In genomic region chr13:23708041-23708440, GRCm38 (mm10) we compare ENCODE assay signal across 27 mouse cellular contexts. TPM values are rescaled to one million over a fixed set of nuclear protein-coding genes. Genes with fewer than 3 reads are reported as not detected.
A peak's percentile ranks its signal among the peaks of the same experiment; 100 is the strongest.
DNase-seq lines count a peak whose midpoint lies in the region; ATAC-seq and TF ChIP-seq lines count a peak whose summit lies in the region.
"Had no signal": no experiment of that assay in that cellular context is flagged by ENCODE, and none has a peak within 500 bp of the region (broad histone marks: within the 10 kb centered on the region; RNA-seq: fewer than 3 reads in every experiment).

No protein-coding gene starts in this region.

- no peak for TF ChIP-seq POLR2A in heart, adult 2 months (IDR thresholded peaks at IDR 0.05; ENCODE audit: insufficient read depth, low read depth, low read length)

- no peak overlapping the region for H3K9ac ChIP-seq in heart, adult 2 months (ENCODE audit: low read depth, low read length)
- H3K9ac ChIP-seq in heart, embryonic 13.5 days, result no peak overlapping the region
- no peak overlapping the region for H3K9ac ChIP-seq in midbrain, embryonic 15.5 days
- no peak overlapping the region for H3K9ac ChIP-seq in liver, postnatal 0 days (replicated peaks)
- H3K9ac ChIP-seq: embryonic facial prominence, embryonic 15.5 days; hindbrain, embryonic 14.5 days; intestine, embryonic 15.5 days had no signal

- DNase-seq in heart, adult 2 months, result no peak
- DNase-seq in heart, adult 18-20 months, result no peak
- no peak for DNase-seq in heart, postnatal 4 days
- DNase-seq in midbrain, embryonic 10.5 days (ENCODE audit: low spot score), result peak; percentile 8
- DNase-seq in liver, postnatal 0 days, result peak; percentile 11
- no peak for DNase-seq in kidney, adult 18-20 months
- DNase-seq: cerebellum, adult 18-20 months; cerebellum, adult 9-11 months; cerebellum, postnatal 36 days; gastrocnemius, postnatal 10 days had no signal

- no peak for TF ChIP-seq EP300 in heart, adult 2 months (IDR thresholded peaks at IDR 0.05; ENCODE audit: insufficient read depth, low read depth, low read length)
- no peak for TF ChIP-seq EP300 in liver, postnatal 0 days (IDR thresholded peaks at IDR 0.05; ENCODE audit: low read depth)

- H3K4me1 ChIP-seq in heart, adult 2 months (ENCODE audit: control insufficient read depth, insufficient read depth, low read length), result peaks cover 2% of the 10 kb centered on the region
- peaks cover 28% of the 10 kb centered on the region for H3K4me1 ChIP-seq in heart, embryonic 13.5 days
- H3K4me1 ChIP-seq in midbrain, embryonic 10.5 days, result peaks cover 18% of the 10 kb centered on the region
- peaks cover 8% of the 10 kb centered on the region for H3K4me1 ChIP-seq in midbrain, embryonic 15.5 days
- H3K4me1 ChIP-seq in liver, postnatal 0 days (ENCODE audit: insufficient read depth), result peaks cover 14% of the 10 kb centered on the region; the same call in 1 of the 2 replicates

- no peak for TF ChIP-seq CTCF in heart, adult 2 months (IDR thresholded peaks at IDR 0.05)
- TF ChIP-seq CTCF in liver, postnatal 0 days (IDR thresholded peaks at IDR 0.05; ENCODE audit: low read depth), result no peak

- peak overlapping the region; percentile 24; the same call in 1 of the 2 replicates for H3K27ac ChIP-seq in heart, adult 2 months
- peak overlapping the region; percentile 58 for H3K27ac ChIP-seq in heart, embryonic 13.5 days (replicated peaks)
- H3K27ac ChIP-seq in midbrain, embryonic 10.5 days (replicated peaks), result no peak overlapping the region
- H3K27ac ChIP-seq in midbrain, embryonic 15.5 days, result no peak overlapping the region
- H3K27ac ChIP-seq in liver, postnatal 0 days (ENCODE audit: low read depth), result no peak overlapping the region
- H3K27ac ChIP-seq: embryonic facial prominence, embryonic 15.5 days; hindbrain, embryonic 10.5 days; hindbrain, embryonic 14.5 days; intestine, embryonic 15.5 days had no signal

- intact Hi-C loops in heart, adult 2 months (cut with DNase I), result no loop called here

- H3K4me3 ChIP-seq in heart, adult 2 months, result no peak overlapping the region
- H3K4me3 ChIP-seq in heart, embryonic 13.5 days, result no peak overlapping the region
- no peak overlapping the region for H3K4me3 ChIP-seq in midbrain, embryonic 10.5 days
- no peak overlapping the region for H3K4me3 ChIP-seq in midbrain, embryonic 15.5 days
- H3K4me3 ChIP-seq in liver, postnatal 0 days (ENCODE audit: low read depth, low read length), result no peak overlapping the region
- H3K4me3 ChIP-seq: embryonic facial prominence, embryonic 15.5 days; erythroblast, embryonic 14.5 days; hindbrain, embryonic 10.5 days; intestine, embryonic 15.5 days had no signal

- 79% methylated on average over 4 of the region's 4 CpGs for whole genome bisulfite sequencing in heart, adult 2 months
- WGBS in heart, embryonic 13.5 days, result 76% methylated on average over 4 of the region's 4 CpGs
- 85% methylated on average over 4 of the region's 4 CpGs for WGBS in midbrain, embryonic 10.5 days
- WGBS in midbrain, embryonic 15.5 days, result 86% methylated on average over 4 of the region's 4 CpGs
- WGBS in liver, postnatal 0 days (ENCODE audit: insufficient replicate concordance), result 78% methylated on average over 4 of the region's 4 CpGs

- H3K9me3 ChIP-seq in heart, embryonic 13.5 days, result no peaks in the 10 kb centered on the region
- H3K9me3 ChIP-seq in midbrain, embryonic 10.5 days (replicated peaks), result no peaks in the 10 kb centered on the region
- H3K9me3 ChIP-seq in midbrain, embryonic 15.5 days, result no peaks in the 10 kb centered on the region
- H3K9me3 ChIP-seq in liver, postnatal 0 days (ENCODE audit: low read length), result no peaks in the 10 kb centered on the region
- H3K9me3 ChIP-seq: embryonic facial prominence, embryonic 15.5 days; hindbrain, embryonic 10.5 days; intestine, embryonic 15.5 days had no signal

- no peaks in the 10 kb centered on the region; the same call in 1 of the 2 replicates for H3K36me3 ChIP-seq in heart, adult 2 months (ENCODE audit: control insufficient read depth, insufficient read depth, low read length)
- H3K36me3 ChIP-seq in heart, embryonic 13.5 days, result no peaks in the 10 kb centered on the region
- no peaks in the 10 kb centered on the region for H3K36me3 ChIP-seq in midbrain, embryonic 10.5 days
- no peaks in the 10 kb centered on the region for H3K36me3 ChIP-seq in midbrain, embryonic 15.5 days (replicated peaks)
- H3K36me3 ChIP-seq in liver, postnatal 0 days (replicated peaks; ENCODE audit: insufficient read depth, low read length), result no peaks in the 10 kb centered on the region
- H3K36me3 ChIP-seq: embryonic facial prominence, embryonic 15.5 days; hindbrain, embryonic 10.5 days; intestine, embryonic 15.5 days had no signal

- no peak for ATAC-seq in heart, embryonic 13.5 days (ENCODE audit: extremely low read depth, insufficient number of reproducible peaks, low FRiP score, low TSS enrichment)
- no peak for ATAC-seq in midbrain, embryonic 15.5 days (replicated peaks)
- no peak for ATAC-seq in liver, postnatal 0 days
- ATAC-seq: activated CD4-positive, CD25-positive, alpha-beta regulatory T cell, adult 4 months; forebrain, embryonic 16.5 days; intestine, embryonic 15.5 days; Patski had no signal

- H3K27me3 ChIP-seq in heart, adult 2 months (ENCODE audit: control insufficient read depth, insufficient read depth, low read length), result no peaks in the 10 kb centered on the region
- no peaks in the 10 kb centered on the region for H3K27me3 ChIP-seq in heart, embryonic 13.5 days (replicated peaks)
- H3K27me3 ChIP-seq in midbrain, embryonic 10.5 days (ENCODE audit: low read depth, poor library complexity, severe bottlenecking), result peaks cover 23% of the 10 kb centered on the region
- 0 out of 2 replicates have a peak, but pooled peaks cover 4% of the 10 kb centered on the region for H3K27me3 ChIP-seq in midbrain, embryonic 15.5 days (replicated peaks)
- no peaks in the 10 kb centered on the region for H3K27me3 ChIP-seq in liver, postnatal 0 days (ENCODE audit: insufficient read depth, low read length)
- H3K27me3 ChIP-seq: CH12.LX; embryonic facial prominence, embryonic 15.5 days; intestine, embryonic 15.5 days; Patski had no signal

- no peaks in the 10 kb centered on the region for H3K79me2 ChIP-seq in heart, adult 2 months (replicated peaks; ENCODE audit: control insufficient read depth, insufficient read depth, low read length)

- no peak overlapping the region for H3K4me2 ChIP-seq in heart, embryonic 13.5 days
- H3K4me2 ChIP-seq in midbrain, embryonic 15.5 days, result no peak overlapping the region
- no peak overlapping the region for H3K4me2 ChIP-seq in liver, postnatal 0 days (ENCODE audit: low read depth, low read length)
- H3K4me2 ChIP-seq: embryonic facial prominence, embryonic 15.5 days; hindbrain, embryonic 14.5 days; intestine, embryonic 15.5 days had no signal

RNA-seq across cellular contexts. Expression of gene Hfe, which starts 2.6 kb away (rescaled TPM):
- 10 to 100 TPM; 58.9 to 62.8 TPM for total RNA-seq in heart, adult 2 months (2021)
- polyA plus RNA-seq in heart, adult 2 months (2012; rRNA removed), result 16.8 and 21.1 TPM in 2 replicates
- 10 to 100 TPM; 60.9 to 64.1 TPM for total RNA-seq in heart, adult 18-20 months (2021)
- polyA plus RNA-seq in heart, embryonic 13.5 days (2015; fragmentation: Nextera tagmentation; extraction: Ambion mirVana), result 10.3 and 10.7 TPM in 2 replicates
- total RNA-seq in heart, postnatal 4 days (2021), result 10 to 100 TPM; 19.7 to 21.0 TPM
- polyA plus RNA-seq in midbrain, embryonic 10.5 days (2016; fragmentation: Nextera tagmentation; extraction: Ambion mirVana), result 2.3 and 2.5 TPM in 2 replicates
- 3.0 and 3.8 TPM in 2 replicates for polyA plus RNA-seq in midbrain, embryonic 15.5 days (2015; fragmentation: Nextera tagmentation; extraction: Ambion mirVana)
- polyA plus RNA-seq in liver, postnatal 0 days (2015; fragmentation: Nextera tagmentation; extraction: Ambion mirVana), result 24.0 and 25.1 TPM in 2 replicates

RNA-seq across cellular contexts. Expression of gene Hist1h4c, which starts 9.8 kb away (rescaled TPM):
- total RNA-seq in heart, adult 2 months (2021), result 10 to 100 TPM; 42.3 to 45.8 TPM
- 1.5 and 3.2 TPM in 2 replicates for polyA plus RNA-seq in heart, adult 2 months (2012; rRNA removed)
- 10 to 100 TPM; 42.5 to 46.8 TPM for total RNA-seq in heart, adult 18-20 months (2021)
- 2.4 and 3.7 TPM in 2 replicates for polyA plus RNA-seq in heart, embryonic 13.5 days (2015; fragmentation: Nextera tagmentation; extraction: Ambion mirVana)
- total RNA-seq in heart, postnatal 4 days (2021), result 100 to 1,000 TPM; 167 to 175 TPM
- 4.9 and 5.1 TPM in 2 replicates for polyA plus RNA-seq in midbrain, embryonic 10.5 days (2016; fragmentation: Nextera tagmentation; extraction: Ambion mirVana)
- polyA plus RNA-seq in midbrain, embryonic 15.5 days (2015; fragmentation: Nextera tagmentation; extraction: Ambion mirVana), result 1.8 and 3.0 TPM in 2 replicates
- polyA plus RNA-seq in liver, postnatal 0 days (2015; fragmentation: Nextera tagmentation; extraction: Ambion mirVana), result 6.2 and 6.5 TPM in 2 replicates

RNA-seq across cellular contexts. Expression of gene Hist1h1t, which starts 12.4 kb away (rescaled TPM):
- not detected for total RNA-seq in heart, adult 2 months (2021)
- not detected in 2 replicates for polyA plus RNA-seq in heart, adult 2 months (2012; rRNA removed)
- total RNA-seq in heart, adult 18-20 months (2021), result not detected
- not detected in 2 replicates for polyA plus RNA-seq in heart, embryonic 13.5 days (2015; fragmentation: Nextera tagmentation; extraction: Ambion mirVana)
- 1 to 10 TPM; 1.6 to 1.8 TPM for total RNA-seq in heart, postnatal 4 days (2021)
- polyA plus RNA-seq in midbrain, embryonic 10.5 days (2016; fragmentation: Nextera tagmentation; extraction: Ambion mirVana), result not detected in 2 replicates
- not detected in 2 replicates for polyA plus RNA-seq in midbrain, embryonic 15.5 days (2015; fragmentation: Nextera tagmentation; extraction: Ambion mirVana)
- not detected in 2 replicates for polyA plus RNA-seq in liver, postnatal 0 days (2015; fragmentation: Nextera tagmentation; extraction: Ambion mirVana)
- total RNA-seq: adrenal gland, adult 18-20 months had no signal
- polyA plus RNA-seq: activated CD4-positive, CD25-positive, alpha-beta regulatory T cell, adult 4 months; embryonic facial prominence, embryonic 11.5 days; embryonic facial prominence, embryonic 15.5 days; forebrain, embryonic 11.5 days; forebrain, embryonic 16.5 days; frontal cortex, adult 2 months; heart, embryonic 16.5 days; hindbrain, embryonic 10.5 days; hindbrain, embryonic 14.5 days; intestine, embryonic 15.5 days; kidney, adult 2 months had no signal

RNA-seq across cellular contexts. Expression of gene Hist1h2bc, which starts 24.0 kb away (rescaled TPM):
- total RNA-seq in heart, adult 2 months (2021), result 10 to 100 TPM; 73.4 to 78.7 TPM
- 119 and 135 TPM in 2 replicates for polyA plus RNA-seq in heart, adult 2 months (2012; rRNA removed)
- 10 to 100 TPM; 71.2 to 76.1 TPM for total RNA-seq in heart, adult 18-20 months (2021)
- polyA plus RNA-seq in heart, embryonic 13.5 days (2015; fragmentation: Nextera tagmentation; extraction: Ambion mirVana), result 50.1 and 54.5 TPM in 2 replicates
- total RNA-seq in heart, postnatal 4 days (2021), result 10 to 100 TPM; 44.8 to 56.0 TPM
- 22.1 and 23.9 TPM in 2 replicates for polyA plus RNA-seq in midbrain, embryonic 10.5 days (2016; fragmentation: Nextera tagmentation; extraction: Ambion mirVana)
- polyA plus RNA-seq in midbrain, embryonic 15.5 days (2015; fragmentation: Nextera tagmentation; extraction: Ambion mirVana), result 17.3 and 17.7 TPM in 2 replicates
- polyA plus RNA-seq in liver, postnatal 0 days (2015; fragmentation: Nextera tagmentation; extraction: Ambion mirVana), result 168 and 180 TPM in 2 replicates

RNA-seq across cellular contexts. Expression of gene Hist1h2ac, which starts 24.3 kb away (rescaled TPM):
- total RNA-seq in heart, adult 2 months (2021), result 1 to 10 TPM; 1.3 to 1.6 TPM
- 0.57 and 0.76 TPM in 2 replicates for polyA plus RNA-seq in heart, adult 2 months (2012; rRNA removed)
- total RNA-seq in heart, adult 18-20 months (2021), result 1 to 10 TPM; 1.2 to 1.3 TPM
- polyA plus RNA-seq in heart, embryonic 13.5 days (2015; fragmentation: Nextera tagmentation; extraction: Ambion mirVana), result 0.59 and 0.68 TPM in 2 replicates
- 10 to 100 TPM; 11.4 to 11.7 TPM for total RNA-seq in heart, postnatal 4 days (2021)
- polyA plus RNA-seq in midbrain, embryonic 10.5 days (2016; fragmentation: Nextera tagmentation; extraction: Ambion mirVana), result 1.3 TPM in 2 replicates
- polyA plus RNA-seq in midbrain, embryonic 15.5 days (2015; fragmentation: Nextera tagmentation; extraction: Ambion mirVana), result 0.32 and 0.37 TPM in 2 replicates
- polyA plus RNA-seq in liver, postnatal 0 days (2015; fragmentation: Nextera tagmentation; extraction: Ambion mirVana), result 0.86 and 0.88 TPM in 2 replicates

Comparison
In these comparisons a context has a peak if more than half of its experiments do, and no peak if none do; other contexts are left out.
1. DNase-seq: peak in midbrain, embryonic 10.5 days (single experiment) and liver, postnatal 0 days (single experiment); none in heart, adult 2 months (0 of 2), heart, adult 18-20 months (0 of 2), heart, postnatal 4 days (single experiment) and kidney, adult 18-20 months (single experiment).
2. H3K27ac ChIP-seq: peak in heart, adult 2 months (single experiment) and heart, embryonic 13.5 days (single experiment); none in midbrain, embryonic 10.5 days (single experiment), midbrain, embryonic 15.5 days (single experiment) and liver, postnatal 0 days (single experiment).